Mouse (Mus musculus): ENCODE data around the gene Wrap73. TPM values are rescaled to one million over a fixed set of nuclear protein-coding genes. Genes with fewer than 3 reads are reported as not detected.
A peak's percentile ranks its signal among the peaks of the same experiment; 100 is the strongest.

Gene Wrap73
- total RNA-seq (2012; rRNA removed) (70.1 and 77.6 TPM in 2 replicates), total RNA-seq (2014; rRNA removed) (42.4 and 49.3 TPM in 2 replicates), polyA plus RNA-seq (2012; ENCODE audit: insufficient read length, low read depth) (31.5 and 32.1 TPM in 2 replicates)

DNA sequence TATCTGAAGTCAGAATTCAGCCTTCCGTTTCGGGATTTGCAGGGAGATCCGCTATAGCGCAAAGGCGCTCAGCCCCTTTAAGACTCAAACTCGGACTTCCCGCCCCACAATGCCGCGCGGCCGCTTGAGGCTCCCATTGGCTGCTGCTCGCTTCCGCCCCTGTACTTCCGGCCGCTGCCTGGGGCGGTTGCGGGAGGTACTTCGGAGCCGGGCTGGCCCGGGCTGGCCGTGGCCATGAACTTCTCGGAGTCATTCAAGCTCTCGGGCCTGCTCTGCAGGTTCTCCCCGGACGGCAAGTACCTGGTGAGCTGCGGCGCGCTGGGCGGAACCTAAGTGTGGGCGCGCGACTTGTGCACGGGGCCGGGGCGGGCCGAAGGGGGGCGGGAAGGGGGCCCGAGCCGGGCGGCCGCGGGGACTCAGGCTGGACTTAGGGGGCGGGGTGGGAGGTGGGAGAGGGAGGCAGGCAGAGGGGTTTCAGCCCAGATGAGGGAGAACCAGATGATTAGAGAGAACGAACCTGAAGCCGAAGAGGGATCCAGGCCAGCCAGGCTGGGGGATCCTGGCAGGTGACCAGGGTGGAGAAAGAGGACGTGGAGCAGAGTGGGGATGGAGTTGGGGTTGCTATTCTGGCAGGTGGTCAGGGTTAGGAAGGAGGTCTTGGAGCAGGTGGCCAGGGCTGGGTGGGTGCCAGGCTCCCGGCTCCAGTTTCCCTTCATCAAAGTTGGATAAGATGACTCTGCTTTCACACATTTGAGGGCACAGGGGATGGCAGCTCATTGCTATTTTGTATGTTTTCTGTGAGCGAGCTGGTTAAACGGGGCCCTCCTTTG lies at the start of gene Wrap73:
Wrap73 (plus strand) TSS at position 162 of the 830 bp plus-strand sequence.
- Histone ChIP-seq H3K27me3 (replicated peaks) (peaks cover 35% of the 10 kb centered on the region), H3K79me2 (replicated peaks; ENCODE audit: control insufficient read depth, extremely low read depth, insufficient read depth, poor library complexity, severe bottlenecking) (peaks cover 47% of the 10 kb centered on the region), H3K4me1 (ENCODE audit: control insufficient read depth in 1 of 2, insufficient read depth in 2 of 2) (peaks cover 21 to 66% of the 10 kb centered on the region in 2 experiments), H3K27ac (ENCODE audit: insufficient read depth, low read depth) (0 out of 2 replicates have a peak within 1 kb of the TSS, but pooled peaks have one; percentile 13), H3K4me2 (ENCODE audit: insufficient read depth, low read depth, poor library complexity, severe bottlenecking) (peak within 1 kb of the TSS; percentile 84), H3K4me3 (replicated peaks in 1 of 3; ENCODE audit: low read depth in 2 of 3, low read length in 2 of 3, poor library complexity in 1 of 3) (peak within 1 kb of the TSS; percentile 58 to 83 (median 78)), H3K9ac (ENCODE audit: insufficient read depth, low read depth) (peak within 1 kb of the TSS; percentile 96), H3K36me3 (replicated peaks in 1 of 2; ENCODE audit: control insufficient read depth in 1 of 2, insufficient read depth in 1 of 2, low read length in 1 of 2) (peaks cover 21 to 30% of the 10 kb centered on the region in 2 experiments), H3K9me3 (replicated peaks; ENCODE audit: low read length) (peaks cover 10% of the 10 kb centered on the region)
- DNase-seq (ENCODE audit: extremely low read depth): peak; percentile 88
- dilution Hi-C loops (cut with MboI; ENCODE audit: extremely low pct_ligation_motif_present, extremely low pct_unique_long_range_greater_than_20kb, low sequenced_read_pairs) (no loop called here), in situ Hi-C loops (cut with MboI; ENCODE audit: low pct_ligation_motif_present, low pct_unique_long_range_greater_than_20kb, low sequenced_read_pairs) (loop anchor here (25.0 kb wide), 1 partner anchor 795 kb away; the partner anchor contains the start of gene Tnfrsf14)
- TF ChIP-seq RCOR1 (conservative IDR thresholded peaks at IDR 0.05; ENCODE audit: low read depth, low read length) (no peak), TCF12 (IDR thresholded peaks at IDR 0.05; ENCODE audit: low read depth, low read length) (peak; percentile 63), POLR2A (IDR thresholded peaks at IDR 0.05; ENCODE audit: low read depth, low read length) (peak; percentile 78), MAX (IDR thresholded peaks at IDR 0.05; ENCODE audit: low read length) (no peak), GABPA (IDR thresholded peaks at IDR 0.05; ENCODE audit: insufficient replicate concordance, low read depth, low read length) (no peak; the same call in 1 of the 2 replicates), USF1 (IDR thresholded peaks at IDR 0.05; ENCODE audit: low read depth, low read length) (no peak), JUND (conservative IDR thresholded peaks at IDR 0.05; ENCODE audit: low read depth, low read length) (no peak), CHD1 (IDR thresholded peaks at IDR 0.05; ENCODE audit: low read depth, low read length) (no peak), ZMIZ1 (IDR thresholded peaks at IDR 0.05; ENCODE audit: low read depth, low read length) (no peak), ZNF384 (IDR thresholded peaks at IDR 0.05; ENCODE audit: low read depth, low read length) (no peak), MXI1 (IDR thresholded peaks at IDR 0.05; ENCODE audit: low read depth, low read length) (peak; percentile 52; the same call in 1 of the 2 replicates), RAD21 (IDR thresholded peaks at IDR 0.05; ENCODE audit: low read depth, low read length) (no peak), IRF4 (IDR thresholded peaks at IDR 0.05; ENCODE audit: low read depth, low read length) (0 out of 2 replicates have a peak, but pooled peaks have one; percentile 9), TBP (conservative IDR thresholded peaks at IDR 0.05; ENCODE audit: low read depth, low read length) (no peak), NRF1 (IDR thresholded peaks at IDR 0.05; ENCODE audit: low read depth, low read length) (no peak), MAFK (IDR thresholded peaks at IDR 0.05; ENCODE audit: insufficient replicate concordance, low read length) (no peak), USF2 (conservative IDR thresholded peaks at IDR 0.05; ENCODE audit: low read depth, low read length) (no peak), EP300 (IDR thresholded peaks at IDR 0.05; ENCODE audit: low read length) (no peak), JUN (IDR thresholded peaks at IDR 0.05; ENCODE audit: insufficient read depth, low read depth, low read length) (no peak), PAX5 (IDR thresholded peaks at IDR 0.05; ENCODE audit: low read length) (no peak), MYC (IDR thresholded peaks at IDR 0.05; ENCODE audit: low read depth, low read length) (no peak), ETS1 (conservative IDR thresholded peaks at IDR 0.05; ENCODE audit: low read depth, low read length) (no peak), NELFE (IDR thresholded peaks at IDR 0.05; ENCODE audit: low read depth, low read length) (peak; percentile 61), KAT2A (IDR thresholded peaks at IDR 0.05; ENCODE audit: insufficient replicate concordance, low read length) (peak; percentile 84; the same call in 1 of the 2 replicates), ELF1 (IDR thresholded peaks at IDR 0.05; ENCODE audit: low read depth, low read length) (peak; percentile 91), SIN3A (IDR thresholded peaks at IDR 0.05; ENCODE audit: low read length) (peak; percentile 61; the same call in 1 of the 2 replicates), HCFC1 (IDR thresholded peaks at IDR 0.05; ENCODE audit: low read depth, low read length) (peak; percentile 95), CHD2 (IDR thresholded peaks at IDR 0.05; ENCODE audit: low read length) (peak; percentile 47; the same call in 1 of the 2 replicates), SMC3 (IDR thresholded peaks at IDR 0.05; ENCODE audit: low read depth, low read length) (no peak), CTCF (conservative IDR thresholded peaks at IDR 0.05 in 1 of 2, IDR thresholded peaks at IDR 0.05 in 1 of 2; ENCODE audit: low read depth in 2 of 2, low read length in 2 of 2) (no peak), ZC3H11A (IDR thresholded peaks at IDR 0.05; ENCODE audit: low read depth, low read length) (no peak), POLR2AphosphoS2 (IDR thresholded peaks at IDR 0.05; ENCODE audit: low read depth, low read length) (no peak), MEF2A (IDR thresholded peaks at IDR 0.05; ENCODE audit: borderline replicate concordance, low read depth, low read length) (peak; percentile 20; the same call in 1 of the 2 replicates), BHLHE40 (IDR thresholded peaks at IDR 0.05; ENCODE audit: low read depth, low read length) (0 out of 2 replicates have a peak, but pooled peaks have one; percentile 28)
